Mouse (Mus musculus) right cerebral cortex, postnatal 14 days (tissue): ENCODE data around the gene Gm12184.
"Not testable (repeated sequence)": the region's sequence is repeated elsewhere in the genome, so short reads cannot be mapped to it uniquely, and the experiment has no call there.

Experiments
- DNase-seq: peaks from one replicate; pipeline ENCODE4 v3.0.0; 2022

The Gm12184 gene

DNA sequence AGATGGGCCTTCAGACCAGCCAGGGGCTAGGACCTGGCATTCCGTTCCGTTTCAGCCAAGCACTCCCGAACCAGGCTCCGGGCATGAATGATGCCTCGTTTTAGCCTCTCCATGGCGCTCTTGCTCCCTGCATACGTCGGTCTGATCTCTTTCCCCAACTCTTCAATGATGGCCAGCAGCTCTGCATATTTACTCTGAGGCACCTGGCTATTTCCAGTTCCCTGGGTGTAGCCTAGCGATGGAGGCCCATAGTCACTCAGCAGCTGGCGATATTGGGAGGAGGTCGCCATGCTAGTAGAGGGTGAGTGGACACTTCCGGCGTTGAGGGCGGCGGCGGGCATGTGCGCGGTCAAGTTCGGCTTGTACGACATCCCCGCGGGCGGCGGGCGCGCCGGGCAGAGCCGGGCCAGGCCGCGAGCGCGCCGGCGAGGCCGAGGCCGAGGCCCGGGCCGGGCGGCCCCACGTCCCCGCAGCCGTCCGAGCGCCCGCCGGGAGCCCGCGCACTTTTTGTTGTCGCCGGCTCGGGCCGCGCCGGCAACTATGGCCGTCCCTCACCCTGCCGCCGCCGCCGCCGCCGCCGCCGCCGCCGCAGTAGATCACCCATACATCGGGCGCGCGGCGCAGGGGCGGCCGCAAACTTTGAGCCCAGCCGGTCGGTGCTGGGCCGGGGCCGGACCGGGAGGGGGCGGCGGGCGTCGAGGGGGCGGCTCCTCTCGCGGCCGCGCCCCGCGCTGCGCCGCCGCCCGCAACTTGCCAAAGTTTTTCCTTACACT, at the start of gene Gm12184, which contains the start of gene Trim7:
Gm12184 (minus strand) TSS at position 677 of the 773 bp plus-strand sequence.
Trim7 (plus strand) TSS at position 162 of the 773 bp plus-strand sequence.
- not testable (repeated sequence) for DNase-seq

- DNase-seq = not testable (repeated sequence)
Measured at GRCm38 (mm10) chr11:48875343-48875837, 48.9 kb upstream of the Gm12184 start.

DNA sequence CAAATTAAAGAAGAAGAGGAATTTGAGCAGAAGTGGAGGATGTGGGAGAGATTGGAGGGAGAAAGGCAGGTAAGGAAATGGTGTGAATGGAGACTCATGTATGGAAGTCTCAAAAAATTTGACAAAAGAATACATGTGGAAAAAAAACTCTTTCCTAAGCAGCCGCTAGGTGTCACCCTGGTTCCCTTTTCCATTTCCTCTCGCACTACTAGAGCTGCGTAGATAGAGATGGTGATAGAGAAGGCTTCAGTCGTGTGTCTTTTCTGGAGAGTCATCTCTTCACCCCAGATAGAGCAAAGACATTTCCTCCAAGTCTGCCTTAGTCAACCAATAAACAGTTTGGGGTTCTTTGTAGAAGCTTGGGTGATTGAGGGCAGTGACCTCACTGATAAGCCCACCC, 48.0 kb upstream of the Gm12184 start:
- no peak for DNase-seq

- no peak for DNase-seq
Measured at GRCm38 (mm10) chr11:48873591-48874290, 47.3 kb upstream of the Gm12184 start.

- DNase-seq = no peak
Measured at GRCm38 (mm10) chr11:48872695-48873300, 46.3 kb upstream of the Gm12184 start.

DNA sequence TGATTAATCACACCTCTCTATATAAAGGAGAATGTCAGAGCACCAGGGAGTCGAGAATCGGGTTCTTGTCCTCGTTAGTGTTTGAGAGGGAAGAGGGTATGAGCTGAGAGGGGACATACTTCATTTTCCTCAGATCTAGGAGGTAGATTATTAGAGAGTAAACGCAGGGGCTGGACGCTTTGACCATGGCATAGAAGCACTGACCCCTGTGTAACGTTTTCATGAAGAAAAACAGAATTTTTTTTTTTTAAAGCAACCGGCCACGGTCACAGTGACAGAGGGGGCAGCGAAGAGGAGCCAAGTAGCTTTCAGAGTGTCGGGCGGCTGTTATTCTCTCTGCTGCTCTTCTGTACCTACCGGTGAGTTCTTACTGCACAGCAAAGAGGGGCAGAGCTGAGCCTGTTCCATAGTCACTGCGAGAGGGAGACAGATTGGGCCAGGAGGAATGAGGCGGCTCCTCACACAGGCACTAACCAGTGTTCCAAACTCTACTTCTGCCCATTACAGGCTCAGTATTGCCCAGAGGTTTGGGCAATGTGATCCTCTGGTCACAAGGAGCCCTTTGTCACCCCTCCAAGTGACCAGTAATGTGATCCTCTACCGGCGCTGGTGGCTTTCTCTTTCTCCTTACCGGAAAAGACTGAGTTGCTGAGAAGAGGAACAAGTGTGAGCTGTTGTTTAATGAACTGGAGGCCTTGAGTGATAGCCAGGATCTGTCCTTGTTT, 45.5 kb upstream of the Gm12184 start:
- DNase-seq = no peak

GRCm38 (mm10) chr11:48871201-48871772, 44.8 kb upstream of the Gm12184 start, which contains the start of gene Irgm1:
Irgm1 (minus strand) TSS chr11:48871683.
- no peak for DNase-seq

DNA sequence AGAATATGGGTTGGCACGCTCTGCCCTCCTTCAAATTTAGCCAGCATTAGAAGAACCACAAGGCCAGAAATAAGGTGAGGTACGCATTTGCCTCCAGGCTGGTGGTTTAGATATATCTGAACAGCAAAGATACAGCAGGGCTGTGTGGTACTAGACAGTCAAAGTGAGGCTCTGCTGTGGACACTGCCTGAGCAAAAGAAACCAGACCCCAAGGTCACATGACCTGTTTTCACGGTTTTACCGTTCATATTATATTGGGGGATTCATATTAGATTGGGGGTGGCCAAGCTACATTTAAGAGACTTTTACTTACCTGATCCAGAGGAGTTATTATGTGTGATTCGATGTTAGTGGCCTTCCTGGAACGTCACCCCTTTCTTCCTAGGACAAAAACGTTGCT, 44.3 kb upstream of the Gm12184 start:
- DNase-seq = no peak

- DNase-seq = no peak
Measured at GRCm38 (mm10) chr11:48869380-48870110, 43.1 kb upstream of the Gm12184 start.

DNA sequence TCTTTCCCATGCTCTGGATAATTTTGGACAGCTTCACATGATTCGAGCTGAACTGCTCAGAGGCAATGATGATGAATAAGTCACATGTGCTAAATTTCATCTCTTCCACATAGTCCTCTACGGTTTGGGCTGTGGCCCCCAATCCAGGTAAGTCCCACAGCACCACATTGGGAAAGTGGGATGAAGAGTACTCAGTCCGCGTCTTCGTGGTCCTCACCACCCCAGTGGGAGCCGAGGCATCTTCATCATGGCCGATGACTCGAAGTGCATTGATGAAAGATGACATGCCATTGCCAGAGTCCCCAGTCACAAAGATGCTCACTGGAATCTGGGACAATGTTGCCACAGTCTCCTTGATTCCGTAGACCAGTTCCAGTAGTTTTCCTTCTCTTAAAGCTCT, 40.0 kb upstream of the Gm12184 start:
- DNase-seq = no peak

GRCm38 (mm10) chr11:48863808-48864207, 37.4 kb upstream of the Gm12184 start:
- no peak for DNase-seq

DNA sequence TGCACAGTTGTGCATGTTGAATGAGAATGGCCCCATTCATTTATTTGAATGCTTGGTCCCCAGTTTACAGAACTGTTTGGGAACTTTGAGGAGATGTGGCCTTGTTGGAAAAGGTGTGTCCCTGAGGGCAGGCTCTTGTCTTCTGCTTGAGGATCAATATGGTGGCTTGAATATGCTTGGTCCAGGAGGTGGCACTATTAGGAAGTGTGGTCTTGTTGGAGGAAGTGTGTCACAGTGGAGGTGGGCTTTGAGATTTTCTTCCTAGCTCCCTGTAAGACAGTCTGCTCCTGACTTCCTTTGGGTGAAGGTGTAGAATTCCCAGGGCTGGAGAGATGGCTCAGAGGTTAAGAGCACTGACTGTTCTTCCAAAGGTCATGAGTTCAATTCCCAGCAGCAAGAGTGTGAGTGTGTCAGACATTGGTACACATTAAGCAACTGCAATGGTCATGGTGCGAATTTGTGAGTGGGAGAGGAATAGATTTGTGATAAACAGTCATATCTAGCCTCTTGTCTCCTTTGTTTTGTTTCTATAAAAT, 36.4 kb upstream of the Gm12184 start:
- no peak for DNase-seq

DNA sequence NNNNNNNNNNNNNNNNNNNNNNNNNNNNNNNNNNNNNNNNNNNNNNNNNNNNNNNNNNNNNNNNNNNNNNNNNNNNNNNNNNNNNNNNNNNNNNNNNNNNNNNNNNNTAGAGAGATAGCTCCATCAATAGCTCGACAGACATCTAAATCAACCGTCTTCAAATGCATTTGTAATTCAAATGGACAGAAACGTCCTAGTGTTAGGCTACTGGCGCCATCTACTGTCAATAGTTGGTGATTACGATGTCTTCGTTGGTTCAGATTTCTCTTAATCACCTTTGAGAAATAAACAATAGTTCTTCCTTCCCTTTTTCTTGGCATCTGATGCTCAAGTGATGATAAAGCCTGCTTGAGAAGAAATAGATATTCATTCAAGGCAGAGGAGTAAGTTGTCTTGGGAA, 32.6 kb upstream of the Gm12184 start:
- peak; percentile 39 for DNase-seq

DNA sequence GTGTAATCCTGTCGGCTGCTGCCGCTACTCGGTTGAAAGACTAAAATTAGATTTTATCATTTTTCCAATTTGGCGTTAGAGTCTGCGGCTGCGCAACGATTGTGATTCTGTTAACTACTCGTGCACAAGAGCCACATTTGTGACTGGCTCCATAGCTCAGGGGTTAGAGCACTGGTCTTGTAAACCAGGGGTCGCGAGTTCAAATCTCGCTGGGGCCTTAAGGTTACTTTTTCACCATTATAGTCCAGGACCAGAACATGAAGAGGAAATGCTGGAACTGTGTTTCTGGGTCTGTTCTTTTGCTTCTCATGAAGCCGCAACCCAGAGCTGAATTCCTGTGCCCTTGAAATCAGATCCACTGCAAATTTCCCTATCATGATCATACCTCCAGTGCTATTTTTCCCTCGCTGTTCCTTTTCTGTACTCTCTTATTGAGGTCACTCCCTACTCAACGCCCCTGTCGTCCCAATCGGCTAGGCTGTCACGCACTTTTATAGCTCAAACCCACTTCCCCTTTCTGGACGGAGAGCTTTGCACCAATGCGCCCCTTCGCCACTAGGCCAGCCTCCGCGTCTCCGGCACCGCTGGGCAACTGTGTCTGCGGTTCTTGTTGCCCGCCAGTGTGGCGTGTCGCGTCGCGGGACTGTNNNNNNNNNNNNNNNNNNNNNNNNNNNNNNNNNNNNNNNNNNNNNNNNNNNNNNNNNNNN, 27.2 kb upstream of the Gm12184 start:
- DNase-seq = peak; percentile 76

DNA sequence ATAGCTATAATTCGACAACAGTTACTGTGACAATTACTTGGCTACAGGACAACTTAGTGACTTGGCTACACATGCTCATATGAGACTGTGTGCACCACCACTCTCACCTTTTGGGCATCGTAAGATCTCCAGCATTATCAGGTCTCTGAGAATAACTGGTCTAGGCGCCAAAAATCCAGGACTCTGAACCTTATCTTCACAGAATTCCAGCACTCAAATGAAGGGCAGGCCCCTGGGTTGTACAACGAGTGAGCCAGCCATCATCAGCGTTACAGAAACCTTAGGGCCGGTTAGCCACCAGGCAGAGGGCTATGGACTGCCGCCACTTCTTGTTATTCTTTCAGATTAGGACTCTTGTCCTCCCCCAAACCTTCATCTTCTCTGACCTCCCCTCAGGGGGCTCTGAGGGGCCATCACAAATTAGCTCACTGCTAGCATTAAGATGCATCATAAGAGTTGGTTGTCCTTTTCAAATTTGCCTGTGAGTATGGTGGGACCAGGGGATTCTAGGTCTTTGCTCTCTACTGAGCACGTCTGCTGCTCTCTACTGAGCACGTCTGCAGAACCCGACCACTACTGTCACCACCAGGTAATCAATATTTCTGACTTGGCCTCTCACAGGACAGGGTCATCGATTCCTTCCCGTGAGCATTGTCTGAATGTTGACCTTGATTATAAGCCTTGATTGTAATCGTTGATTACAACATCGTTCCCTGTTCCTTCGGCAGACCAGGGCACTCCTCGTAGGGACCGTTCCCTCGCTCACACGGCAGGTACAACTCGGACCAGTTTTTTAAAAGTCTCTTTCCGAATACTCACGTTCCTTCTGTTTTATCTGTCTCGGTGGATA, 26.4 kb upstream of the Gm12184 start:
- DNase-seq = no peak

DNA sequence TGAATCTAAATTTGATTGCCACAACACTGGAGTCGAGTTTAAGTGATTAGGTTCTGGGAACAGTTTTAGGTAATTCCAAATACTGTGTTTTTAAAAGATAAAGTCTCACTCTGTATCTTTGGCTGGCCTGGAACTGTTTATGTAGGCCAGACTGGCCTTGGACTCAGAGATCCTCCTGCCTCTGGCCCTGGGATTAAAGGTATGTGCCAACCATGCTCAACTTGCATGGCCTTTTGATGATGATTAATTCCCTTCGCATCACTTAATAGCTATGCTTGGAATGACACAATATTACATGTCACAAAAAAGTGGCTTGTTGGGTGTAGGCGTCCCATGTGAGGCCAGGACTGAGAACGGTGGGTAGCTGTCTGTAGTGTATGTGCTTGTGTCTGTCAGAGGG, 25.7 kb upstream of the Gm12184 start:
- no peak for DNase-seq

DNA sequence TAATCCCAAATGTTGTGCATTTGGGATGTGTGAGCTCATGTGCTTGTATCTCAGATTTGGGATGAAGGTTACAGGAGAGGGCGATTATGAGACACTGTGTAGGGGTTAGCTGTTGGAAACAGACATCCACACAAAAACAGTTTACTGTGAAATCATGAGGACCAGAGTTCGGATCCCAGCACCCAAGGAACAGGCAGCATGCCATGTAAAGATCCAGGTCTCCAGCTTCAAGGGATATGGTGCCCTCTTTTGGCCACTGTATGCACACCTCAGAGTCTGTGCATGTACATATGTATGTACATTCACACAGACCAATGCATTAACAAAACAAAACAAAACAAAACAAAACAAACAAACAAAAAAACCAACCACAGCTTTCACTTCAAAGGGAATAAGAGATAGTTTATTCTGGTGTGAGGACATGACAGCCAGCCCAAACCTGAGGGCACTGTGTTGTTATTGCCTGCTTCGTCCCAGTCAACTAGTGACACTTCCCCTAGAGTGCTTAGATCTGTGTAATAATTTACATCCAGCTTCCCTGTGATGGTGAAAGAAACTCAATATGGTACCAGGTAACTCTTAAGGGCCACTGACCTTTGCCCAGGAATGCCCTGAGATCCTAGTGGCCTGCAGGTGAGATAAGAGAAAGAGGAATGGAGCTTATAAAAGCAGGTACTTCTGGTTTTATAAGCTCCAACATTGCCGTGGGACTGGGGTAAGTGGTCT, 25.0 kb upstream of the Gm12184 start:
- DNase-seq = no peak

- DNase-seq = no peak
Measured at GRCm38 (mm10) chr11:48850240-48850639, 23.8 kb upstream of the Gm12184 start.

DNA sequence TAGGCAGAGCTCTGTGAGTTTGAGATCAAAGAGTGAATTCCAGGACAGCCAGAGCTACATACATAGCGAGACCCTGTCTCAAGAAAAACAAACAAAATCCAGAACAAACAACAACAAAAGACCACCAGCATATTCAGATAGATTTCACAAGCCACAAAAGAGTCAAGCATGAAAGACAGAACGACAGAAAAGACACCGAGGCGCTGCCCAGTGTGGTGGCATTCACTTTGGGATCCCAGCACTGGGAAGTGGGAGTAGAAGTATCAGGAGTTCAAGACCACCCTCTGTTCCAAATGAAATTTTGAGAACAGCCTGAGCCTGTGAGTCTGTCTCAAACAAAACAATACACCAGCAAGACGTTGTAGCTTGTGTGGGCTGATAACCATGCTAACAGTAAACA, 20.4 kb upstream of the Gm12184 start:
- DNase-seq = no peak
